Mouse (Mus musculus) left cerebral cortex, adult 2 months (tissue): Measurements from ENCODE around the gene Lgi4. TPM values are rescaled to one million over a fixed set of nuclear protein-coding genes. Genes with fewer than 3 reads are reported as not detected.

Experiments used
- DNase-seq, 2 experiments: peaks; one replicate each; pipeline ENCODE4 v3.0.0; 2021 to 2022; ENCODE audit warnings: low spot score in 2 of 2, mixed read lengths in 1 of 2; ENCODE audit errors: extremely low spot score in 1 of 2
- H3K27ac ChIP-seq: fragments of 200-600 bp; 2 replicates; pipeline ENCODE4 v1.8.1; 2022
- H3K4me3 ChIP-seq: fragments of 200-600 bp; 2 replicates; pipeline ENCODE4 v1.8.1; 2022
- CTCF ChIP-seq: fragments of 200-600 bp; IDR thresholded peaks from 2 replicates; pipeline ENCODE4 v1.8.1; 2022; ENCODE audit warnings: antibody characterized with exemption, mild to moderate bottlenecking, moderate library complexity
- intact Hi-C: fragments of 180-260 bp; cut with DNase I; formaldehyde crosslinking; loops from one replicate; pipeline ENCODE4 v1.15.1; 2025
- total RNA-seq, 2 experiments: library from RNA; stranded (reverse); gene quantifications; 2 replicates each; pipeline ENCODE4 v1.2.3; 2021

The Lgi4 gene
- total RNA-seq, 2 experiments from 2014 or later: 28.9 to 34.1 TPM

GRCm38 (mm10) chr7:31063074-31063560, 4.0 kb downstream of the Lgi4 start:
- Histone ChIP-seq H3K4me3 (no peak overlapping the region), H3K27ac (no peak overlapping the region)
- DNase-seq: no peak
- no peak for TF ChIP-seq CTCF
- intact Hi-C loops: no loop called here

DNA sequence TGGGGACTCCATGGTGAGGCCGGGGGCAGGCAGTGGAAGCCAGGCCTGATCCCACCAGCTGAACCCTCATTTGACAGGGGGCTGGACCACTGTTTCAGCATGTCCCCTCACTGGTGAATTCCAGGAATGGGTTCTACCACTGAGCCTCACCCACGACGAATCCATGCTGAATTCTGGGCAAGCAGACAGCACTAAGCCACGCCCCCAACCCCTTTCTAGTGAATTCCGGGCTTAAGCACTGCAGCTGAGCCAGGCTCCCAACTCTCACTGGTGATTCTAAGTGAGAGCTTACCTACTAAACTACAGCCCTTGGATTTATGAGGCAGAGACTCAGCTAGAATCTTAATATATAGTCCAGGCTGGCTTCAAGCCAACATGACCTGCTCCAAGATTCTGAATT, 8.7 kb downstream of the Lgi4 start:
- peak in 1 of 2 experiments; percentile 18 for DNase-seq
- no peak for TF ChIP-seq CTCF
- Histone ChIP-seq H3K4me3 (no peak overlapping the region), H3K27ac (no peak overlapping the region)
- intact Hi-C loops: no loop called here

DNA sequence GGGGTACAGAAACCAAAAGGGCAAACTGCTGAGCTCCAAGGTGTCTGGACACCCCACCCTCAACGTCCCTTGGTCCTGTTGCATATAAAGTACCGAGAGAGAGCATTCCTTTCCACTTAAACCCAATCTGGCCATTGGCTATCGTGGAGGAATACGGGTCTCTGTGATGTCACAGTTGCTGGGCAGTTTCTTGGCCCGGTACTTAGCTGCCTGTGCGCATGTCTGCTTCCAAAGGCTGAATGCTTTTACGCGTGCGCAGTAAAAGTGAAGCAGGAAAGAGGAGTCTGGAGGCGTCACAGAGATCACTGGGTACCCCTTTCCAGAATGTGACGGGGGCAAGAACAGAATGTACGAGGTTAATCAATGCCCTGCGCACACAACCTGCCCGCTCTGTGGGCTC, 10.3 kb downstream of the Lgi4 start:
- no peak for DNase-seq
- Histone ChIP-seq H3K4me3 (no peak overlapping the region), H3K27ac (no peak overlapping the region)
- intact Hi-C loops: no loop called here
- no peak for TF ChIP-seq CTCF

DNA sequence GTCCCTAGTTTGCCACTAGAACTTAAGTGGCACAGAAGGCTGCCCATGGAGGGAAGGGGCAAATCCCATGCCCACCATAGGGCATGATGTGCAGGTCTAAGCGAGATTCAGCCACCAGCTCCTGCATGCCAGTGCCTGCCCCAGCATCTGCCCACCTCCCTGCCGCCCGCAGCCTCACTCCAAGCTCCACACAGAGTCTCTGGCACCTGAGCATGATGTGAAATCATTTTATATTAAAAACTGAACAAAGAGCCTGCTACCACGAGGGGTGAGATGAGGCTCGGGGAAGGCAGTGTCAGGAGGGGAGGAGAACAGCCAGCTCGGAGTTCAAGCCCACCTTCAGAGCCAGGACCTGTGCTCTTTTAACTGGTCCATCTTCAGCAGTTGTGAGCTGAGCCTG, 11.2 kb downstream of the Lgi4 start:
- intact Hi-C loops: loop anchor here (10.0 kb wide), 1 partner anchor 336 kb away; no protein-coding TSS in a partner anchor
- no peak overlapping the region for H3K4me3 ChIP-seq
- no peak overlapping the region for H3K27ac ChIP-seq
- DNase-seq: no peak
- no peak for TF ChIP-seq CTCF

DNA sequence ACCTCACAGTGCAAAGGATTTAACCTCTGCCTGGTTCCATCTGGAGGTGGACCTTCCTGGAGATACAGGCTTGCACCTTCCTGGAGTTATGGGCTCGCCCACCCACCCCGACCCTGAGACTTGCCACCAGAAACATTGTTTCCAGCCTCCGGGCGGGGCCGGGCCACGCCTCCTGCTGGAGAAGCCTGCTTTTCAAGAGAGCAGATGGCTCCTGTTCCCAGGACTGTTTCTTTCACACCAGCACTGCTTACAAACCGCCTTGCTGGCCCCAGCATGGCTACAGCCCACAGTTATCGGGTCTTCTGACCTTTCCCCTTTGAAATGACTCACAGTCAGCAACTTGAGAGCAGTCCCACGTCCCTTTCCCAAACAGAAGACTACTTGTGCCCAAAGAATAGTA, 13.2 kb downstream of the Lgi4 start:
- Histone ChIP-seq H3K4me3 (no peak overlapping the region), H3K27ac (no peak overlapping the region)
- intact Hi-C loops: loop anchor here (10.0 kb wide), 1 partner anchor 338 kb away; no protein-coding TSS in a partner anchor
- no peak for DNase-seq
- no peak for TF ChIP-seq CTCF

GRCm38 (mm10) chr7:31073546-31073945, 14.4 kb downstream of the Lgi4 start:
- DNase-seq: no peak
- TF ChIP-seq CTCF: no peak
- H3K27ac ChIP-seq: no peak overlapping the region
- intact Hi-C loops: loop anchor here (10.0 kb wide), 1 partner anchor 339 kb away; no protein-coding TSS in a partner anchor
- H3K4me3 ChIP-seq: no peak overlapping the region

DNA sequence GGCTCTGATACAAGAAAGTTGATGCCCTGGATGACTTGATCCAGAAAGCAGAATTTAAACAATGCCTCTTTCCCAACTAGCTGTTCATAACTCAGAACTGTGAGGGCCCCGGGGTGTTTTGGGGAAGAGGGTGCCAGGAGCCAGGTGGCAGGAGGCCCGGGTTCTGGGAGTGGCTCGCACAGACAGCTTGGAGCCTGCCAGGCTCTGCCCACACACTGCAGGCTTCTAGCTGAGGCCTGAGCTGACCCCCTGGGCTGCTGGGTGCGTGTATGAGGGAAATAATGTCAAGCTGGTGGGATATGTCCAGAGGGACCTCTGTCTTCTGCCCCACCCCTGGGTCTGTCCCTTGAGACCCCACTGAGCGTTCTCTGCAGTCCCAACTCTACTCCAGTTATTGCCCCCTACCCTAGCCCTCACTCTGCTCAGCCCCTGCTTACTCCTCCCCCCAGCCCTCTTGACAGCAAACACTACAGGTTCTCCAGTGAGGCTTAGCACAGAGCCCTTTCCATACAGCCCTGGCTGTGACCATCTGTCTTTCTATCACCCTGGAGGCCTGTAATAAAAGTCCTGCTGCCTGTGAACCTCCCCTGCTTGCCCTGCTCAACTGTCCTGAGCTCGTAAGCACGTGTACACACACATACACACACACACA, 15.0 kb downstream of the Lgi4 start:
- DNase-seq: peak in 1 of 2 experiments; percentile 39
- Histone ChIP-seq H3K4me3 (no peak overlapping the region), H3K27ac (peak overlapping the region; percentile 45; the same call in 1 of the 2 replicates)
- intact Hi-C loops: loop anchor here (10.0 kb wide), 1 partner anchor 339 kb away; no protein-coding TSS in a partner anchor
- no peak for TF ChIP-seq CTCF

- intact Hi-C loops: loop anchor here (5.0 to 10.0 kb wide), 2 partner anchors 202 to 340 kb away; no protein-coding TSS in a partner anchor
- Histone ChIP-seq H3K4me3 (no peak overlapping the region), H3K27ac (no peak overlapping the region)
- no peak for TF ChIP-seq CTCF
- no peak for DNase-seq
These were observed 15.5 kb downstream of the Lgi4 start for GRCm38 (mm10) chr7:31074713-31075069.

- no peak within 1 kb of the TSS for H3K4me3 ChIP-seq
- intact Hi-C loops: loop anchor here (5.0 to 10.0 kb wide), 2 partner anchors 204 to 342 kb away; no protein-coding TSS in a partner anchor
- peak within 1 kb of the TSS; percentile 76 for H3K27ac ChIP-seq
- no peak for TF ChIP-seq CTCF
- DNase-seq: no peak
These were observed 17.4 kb downstream of the Lgi4 start, which contains the start of gene Fxyd3 for GRCm38 (mm10) chr7:31076492-31076891. TSS of gene Fxyd3 (minus strand) at chr7:31076704.

- intact Hi-C loops: loop anchor here (5.0 to 10.0 kb wide), 2 partner anchors 205 to 343 kb away; no protein-coding TSS in a partner anchor
- Histone ChIP-seq H3K4me3 (no peak overlapping the region), H3K27ac (peak overlapping the region; percentile 76)
- no peak for TF ChIP-seq CTCF
- DNase-seq: peak; percentile 26 to 56
These were observed 18.3 kb downstream of the Lgi4 start for GRCm38 (mm10) chr7:31077470-31077869.

DNA sequence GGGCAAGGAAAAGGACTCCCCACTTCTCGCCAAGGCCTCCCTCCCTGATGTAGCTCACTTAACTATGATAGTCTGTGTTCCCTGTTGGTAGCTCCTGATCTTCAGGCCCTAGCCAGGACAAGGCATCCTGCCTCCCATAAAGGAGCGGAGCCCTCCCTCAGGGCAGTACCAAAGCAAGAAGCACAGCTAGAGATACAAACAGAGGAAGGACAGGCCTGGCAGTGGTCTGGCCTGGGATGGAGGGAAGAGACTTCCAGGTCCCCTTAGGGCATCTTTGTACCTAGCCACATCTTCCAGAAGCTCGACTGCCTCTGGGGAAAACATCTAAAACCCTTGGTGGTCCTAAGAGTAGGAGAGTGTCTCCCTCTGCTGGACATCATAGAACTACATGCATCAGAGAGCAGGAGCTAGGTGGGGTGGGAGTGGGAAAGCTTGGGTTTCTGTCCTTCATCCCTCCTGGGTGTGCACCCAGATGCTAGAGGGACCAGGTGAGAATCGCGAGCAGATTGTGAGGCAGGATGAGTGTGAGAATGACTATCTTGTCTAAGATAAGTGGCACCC, 18.8 kb downstream of the Lgi4 start:
- H3K27ac ChIP-seq: peak overlapping the region; percentile 76
- intact Hi-C loops: loop anchor here (1.0 to 10.0 kb wide), 3 partner anchors 19 to 343 kb away; partner anchors contain the start of gene Lgi4
- no peak overlapping the region for H3K4me3 ChIP-seq
- TF ChIP-seq CTCF: peak; percentile 81
- peak; percentile 48 to 58 for DNase-seq

GRCm38 (mm10) chr7:31079670-31080069, 20.5 kb downstream of the Lgi4 start:
- intact Hi-C loops: loop anchor here (5.0 to 10.0 kb wide), 2 partner anchors 207 to 345 kb away; no protein-coding TSS in a partner anchor

More at GRCm38 (mm10) chr7:31079670-31080069, 20.5 kb downstream of the Lgi4 start:
- no peak for TF ChIP-seq CTCF
- no peak overlapping the region for H3K27ac ChIP-seq
- H3K4me3 ChIP-seq: no peak overlapping the region
- DNase-seq: no peak
